Comparison of ENCODE assay signal across 26 mouse cellular contexts in genomic region chr2:49191695-49192094, GRCm38 (mm10).
"Had no signal": no experiment of that assay in that cellular context is flagged by ENCODE, and none has a peak within 500 bp of the region (broad histone marks: within the 10 kb centered on the region; RNA-seq: fewer than 3 reads in every experiment).

No protein-coding gene starts in this region.

- H3K36me3 ChIP-seq: embryonic facial prominence, embryonic 10.5 days; embryonic facial prominence, embryonic 12.5 days; embryonic facial prominence, embryonic 13.5 days; embryonic facial prominence, embryonic 15.5 days; forebrain, embryonic 10.5 days; forebrain, embryonic 12.5 days; forebrain, embryonic 15.5 days; heart, embryonic 10.5 days had no signal

- H3K27me3 ChIP-seq: embryonic facial prominence, embryonic 12.5 days; embryonic facial prominence, embryonic 13.5 days; embryonic facial prominence, embryonic 15.5 days; forebrain, embryonic 12.5 days; forebrain, embryonic 13.5 days; forebrain, embryonic 15.5 days had no signal

- H3K9me3 ChIP-seq: embryonic facial prominence, embryonic 10.5 days; embryonic facial prominence, embryonic 12.5 days; embryonic facial prominence, embryonic 13.5 days; embryonic facial prominence, embryonic 15.5 days; forebrain, embryonic 10.5 days; forebrain, embryonic 12.5 days; forebrain, embryonic 13.5 days; forebrain, embryonic 15.5 days; heart, embryonic 10.5 days had no signal

- H3K4me3 ChIP-seq: embryonic facial prominence, embryonic 10.5 days; embryonic facial prominence, embryonic 12.5 days; embryonic facial prominence, embryonic 13.5 days; embryonic facial prominence, embryonic 15.5 days; erythroblast, embryonic 14.5 days; forebrain, embryonic 10.5 days; forebrain, embryonic 12.5 days; forebrain, embryonic 13.5 days; forebrain, embryonic 15.5 days; gastrocnemius, adult 2 months; heart, adult 2 months; heart, embryonic 10.5 days had no signal

- H3K4me1 ChIP-seq: embryonic facial prominence, embryonic 10.5 days; embryonic facial prominence, embryonic 12.5 days; embryonic facial prominence, embryonic 13.5 days; embryonic facial prominence, embryonic 15.5 days; forebrain, embryonic 10.5 days; forebrain, embryonic 12.5 days; forebrain, embryonic 13.5 days; forebrain, embryonic 15.5 days; heart, embryonic 10.5 days had no signal

- H3K9ac ChIP-seq: embryonic facial prominence, embryonic 12.5 days; embryonic facial prominence, embryonic 13.5 days; embryonic facial prominence, embryonic 15.5 days; forebrain, embryonic 12.5 days; forebrain, embryonic 13.5 days; forebrain, embryonic 15.5 days; forebrain, postnatal 0 days had no signal

- DNase-seq: cerebellum, adult 9-10 months; cerebellum, adult 9-11 months; cerebellum, postnatal 10 days; cerebellum, postnatal 14 days; cerebellum, postnatal 25 days; cerebellum, postnatal 36 days; embryo, embryonic 11 days; forebrain, postnatal 0 days; gastrocnemius, adult 2 months; gastrocnemius, postnatal 10 days; gastrocnemius, postnatal 14 days; gastrocnemius, postnatal 25 days; gastrocnemius, postnatal 36 days; heart, adult 11 months; heart, adult 18-20 months; heart, adult 2 months had no signal

- H3K27ac ChIP-seq: embryonic facial prominence, embryonic 10.5 days; embryonic facial prominence, embryonic 12.5 days; embryonic facial prominence, embryonic 13.5 days; embryonic facial prominence, embryonic 15.5 days; forebrain, embryonic 10.5 days; forebrain, embryonic 12.5 days; forebrain, embryonic 13.5 days; forebrain, embryonic 15.5 days; gastrocnemius, adult 2 months; heart, adult 2 months; heart, embryonic 10.5 days had no signal
